Mouse (Mus musculus) liver, embryonic 11.5 days (tissue): ENCODE measurements at regions not wholly inside any gene's neighbourhood (a gene's known extent, or its start where the extent isn't known, plus 50 kb on each side); places are given as distances from the start of the nearest gene placed in this dataset.

Experiments used
- ATAC-seq: fragments of 200-750 bp; cut with Nextera tagmentation; replicated peaks from 2 replicates; pipeline ENCODE4 v1.8.0; 2017; ENCODE audit warnings: moderate number of reproducible peaks, mild to moderate bottlenecking, moderate TSS enrichment, moderate library complexity; ENCODE audit not compliant: low FRiP score
- DNase-seq: peaks from one replicate; pipeline ENCODE4 v3.0.0-alpha.2; 2017; ENCODE audit warnings: low spot score
- H3K27ac ChIP-seq: fragments of 300-500 bp; sonication (generic); 2 replicates; pipeline ENCODE4 v1.5.1; 2014; ENCODE audit warnings: mild to moderate bottlenecking, low read depth, low read length, control low read depth
- H3K27me3 ChIP-seq: fragments of 300-500 bp; sonication (generic); replicated peaks from 2 replicates; pipeline ENCODE4 v1.6.1; 2014; ENCODE audit warnings: low read length, mixed read lengths; ENCODE audit not compliant: control insufficient read depth, insufficient read depth
- H3K36me3 ChIP-seq: fragments of 300-500 bp; sonication (generic); 2 replicates; pipeline ENCODE4 v1.6.1; 2014; ENCODE audit warnings: mild to moderate bottlenecking, low read length, moderate library complexity, mixed read lengths; ENCODE audit not compliant: control insufficient read depth, insufficient read depth
- H3K4me1 ChIP-seq: fragments of 300-500 bp; sonication (generic); replicated peaks from 2 replicates; pipeline ENCODE4 v1.6.1; 2014; ENCODE audit warnings: low read length, mixed read lengths; ENCODE audit not compliant: control insufficient read depth, insufficient read depth
- H3K4me2 ChIP-seq: fragments of 300-500 bp; sonication (generic); 2 replicates; pipeline ENCODE4 v1.6.1; 2014; ENCODE audit warnings: mild to moderate bottlenecking, control low read depth, moderate library complexity
- H3K4me3 ChIP-seq: fragments of 300-500 bp; sonication (generic); 2 replicates; pipeline ENCODE4 v1.5.1; 2014; ENCODE audit warnings: low read depth, low read length, control low read depth
- H3K9ac ChIP-seq: fragments of 300-500 bp; sonication (generic); 2 replicates; pipeline ENCODE4 v1.6.1; 2014; ENCODE audit warnings: low read depth, low read length, control low read depth
- H3K9me3 ChIP-seq: fragments of 300-500 bp; sonication (generic); 2 replicates; pipeline ENCODE4 v1.6.1; 2016; ENCODE audit warnings: low read length, inconsistent platforms, mixed read lengths; ENCODE audit not compliant: control insufficient read depth
- WGBS: fragments of 180-500 bp; shearing (Covaris S2); extraction: QIAGEN DNeasy Blood & Tissue Kit; methylation state at CpG from one replicate; pipeline ENCODE4 v1.1.7; 2014; 5-methylcytosine and 5-hydroxymethylcytosine counted together

DNA sequence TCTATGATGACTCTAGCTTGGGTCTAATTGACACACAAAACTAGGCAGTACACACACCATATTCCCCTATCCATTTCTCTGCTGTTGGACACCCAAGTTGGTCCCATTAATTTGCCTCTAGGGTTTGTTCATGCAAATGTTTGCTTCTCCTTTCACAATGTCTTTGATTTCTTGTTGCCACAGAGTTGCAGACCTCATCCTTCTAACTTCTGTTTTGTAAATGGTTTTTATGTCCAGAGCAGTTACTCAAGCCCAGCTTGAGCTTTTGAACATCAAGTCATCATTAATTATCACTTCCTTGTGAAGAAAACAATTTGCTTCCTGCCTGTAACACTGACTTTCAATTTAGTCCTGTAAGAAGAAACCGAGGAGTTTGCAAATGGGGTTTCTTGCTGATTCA, 122.6 kb upstream of the Egfl6 start:
- DNase-seq (no peak), ATAC-seq (no peak)
- H3K27me3 ChIP-seq = no peaks in the 10 kb centered on the region; the same call in 1 of the 2 replicates
- no peaks in the 10 kb centered on the region for H3K36me3 ChIP-seq
- no peak overlapping the region for H3K4me3 ChIP-seq
- no peak overlapping the region for H3K27ac ChIP-seq
- H3K4me2 ChIP-seq = no peak overlapping the region
- H3K9me3 ChIP-seq = no peaks in the 10 kb centered on the region
- no peak overlapping the region for H3K9ac ChIP-seq
- no peaks in the 10 kb centered on the region for H3K4me1 ChIP-seq
- WGBS = 66% methylated on average over 1 of the region's 1 CpGs

DNA sequence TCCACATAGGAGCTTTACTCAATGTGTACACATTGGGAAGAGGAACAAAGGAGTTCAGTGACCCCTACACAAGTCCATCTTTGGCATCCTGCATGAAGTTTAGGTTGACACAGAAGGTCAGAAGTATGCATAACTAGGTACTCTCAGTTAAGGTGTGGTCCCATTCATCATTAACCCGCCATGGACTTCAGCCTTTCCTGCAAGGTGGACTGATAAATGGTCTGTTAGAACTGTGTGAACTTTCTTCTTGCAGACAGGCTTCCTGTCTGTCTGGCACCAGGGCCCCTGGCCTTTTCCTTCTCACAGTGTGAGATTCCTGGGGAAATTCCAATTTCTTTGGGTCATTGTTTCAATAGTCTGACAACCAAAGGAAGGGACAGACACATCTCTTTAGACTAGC, 121.5 kb upstream of the Egfl6 start:
- Histone ChIP-seq H3K4me1 (no peaks in the 10 kb centered on the region), H3K36me3 (no peaks in the 10 kb centered on the region), H3K27ac (no peak overlapping the region), H3K9me3 (no peaks in the 10 kb centered on the region), H3K4me2 (no peak overlapping the region), H3K4me3 (no peak overlapping the region), H3K9ac (no peak overlapping the region), H3K27me3 (no peaks in the 10 kb centered on the region; the same call in 1 of the 2 replicates)
- 48% methylated on average over 1 of the region's 1 CpGs for WGBS
- ATAC-seq (no peak), DNase-seq (no peak)

DNA sequence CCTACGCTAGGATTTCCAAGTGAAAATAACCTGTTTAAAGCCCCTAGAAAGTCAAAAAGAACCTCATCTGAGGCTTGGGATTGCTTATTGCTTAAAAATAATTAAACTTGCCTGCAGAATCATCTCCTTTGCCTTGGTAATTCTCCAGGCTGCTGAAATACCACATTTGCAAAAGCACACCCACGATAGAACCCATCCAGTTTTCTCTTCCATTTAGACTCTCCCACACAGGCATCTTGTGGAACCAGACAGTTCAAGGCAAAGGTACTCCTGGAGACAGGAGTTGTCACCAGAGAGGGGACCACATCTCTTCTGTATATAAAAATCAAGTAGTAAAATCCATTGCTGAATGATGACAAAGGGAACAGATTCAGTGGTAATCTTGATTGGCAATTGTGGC, 118.8 kb upstream of the Egfl6 start:
- H3K9me3 ChIP-seq = no peaks in the 10 kb centered on the region
- DNase-seq (no peak), ATAC-seq (no peak)
- no peak overlapping the region for H3K4me2 ChIP-seq
- H3K4me3 ChIP-seq = no peak overlapping the region
- no peak overlapping the region for H3K27ac ChIP-seq
- WGBS = 89% methylated on average over 2 of the region's 2 CpGs
- no peaks in the 10 kb centered on the region; the same call in 1 of the 2 replicates for H3K27me3 ChIP-seq
- H3K36me3 ChIP-seq = no peaks in the 10 kb centered on the region
- H3K4me1 ChIP-seq = no peaks in the 10 kb centered on the region
- no peak overlapping the region for H3K9ac ChIP-seq

DNA sequence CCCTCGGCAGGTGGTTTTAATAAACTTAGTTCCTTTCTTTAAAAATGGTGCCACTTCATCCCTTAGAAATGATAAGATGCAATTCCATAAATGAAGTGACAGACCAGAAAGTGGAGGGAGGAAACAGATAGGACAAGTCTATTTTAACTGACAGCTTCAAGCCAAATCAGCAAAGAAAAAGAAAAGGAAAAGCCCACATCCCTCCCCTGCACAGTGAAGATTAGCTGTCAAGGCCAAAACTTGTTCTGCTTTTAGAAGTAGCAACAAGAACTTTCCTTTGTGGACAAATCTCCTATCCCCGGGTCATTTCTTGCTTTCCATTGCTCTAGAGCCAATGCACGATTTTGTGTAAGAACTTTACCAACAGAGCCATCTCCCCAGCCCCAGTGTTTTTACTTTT, 108.7 kb upstream of the Egfl6 start:
- no peak overlapping the region for H3K4me2 ChIP-seq
- DNase-seq (no peak), ATAC-seq (no peak)
- H3K4me1 ChIP-seq = no peaks in the 10 kb centered on the region
- no peak overlapping the region for H3K27ac ChIP-seq
- H3K36me3 ChIP-seq = no peaks in the 10 kb centered on the region
- no peak overlapping the region for H3K4me3 ChIP-seq
- WGBS = 50% methylated on average over 3 of the region's 3 CpGs
- H3K9me3 ChIP-seq = no peaks in the 10 kb centered on the region
- H3K27me3 ChIP-seq = no peaks in the 10 kb centered on the region; the same call in 1 of the 2 replicates
- H3K9ac ChIP-seq = no peak overlapping the region

DNA sequence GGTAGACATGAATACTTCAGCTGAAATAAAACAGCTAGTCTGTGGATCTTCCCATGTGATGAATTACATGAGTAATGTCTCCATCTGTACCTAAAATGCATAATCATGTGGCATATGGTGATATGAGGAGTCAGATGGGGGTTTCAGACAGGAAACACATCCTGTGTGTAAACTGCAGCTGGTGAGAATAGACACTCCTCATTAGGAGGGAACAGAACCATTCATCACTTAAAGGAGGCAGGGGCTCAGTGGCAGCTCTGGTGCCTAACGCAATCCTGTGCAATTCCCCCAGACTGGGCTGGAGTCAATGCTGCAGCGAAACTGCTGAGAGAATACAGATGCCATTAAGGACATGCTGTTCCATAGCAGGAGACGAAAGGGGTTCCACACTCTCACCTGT, 103.3 kb upstream of the Egfl6 start:
- 66% methylated on average over 3 of the region's 3 CpGs for WGBS
- no peaks in the 10 kb centered on the region for H3K4me1 ChIP-seq
- ATAC-seq (no peak), DNase-seq (no peak)
- no peaks in the 10 kb centered on the region for H3K9me3 ChIP-seq
- no peaks in the 10 kb centered on the region for H3K36me3 ChIP-seq
- no peak overlapping the region for H3K4me3 ChIP-seq
- no peak overlapping the region for H3K4me2 ChIP-seq
- H3K27me3 ChIP-seq = no peaks in the 10 kb centered on the region; the same call in 1 of the 2 replicates
- no peak overlapping the region for H3K27ac ChIP-seq
- no peak overlapping the region for H3K9ac ChIP-seq

DNA sequence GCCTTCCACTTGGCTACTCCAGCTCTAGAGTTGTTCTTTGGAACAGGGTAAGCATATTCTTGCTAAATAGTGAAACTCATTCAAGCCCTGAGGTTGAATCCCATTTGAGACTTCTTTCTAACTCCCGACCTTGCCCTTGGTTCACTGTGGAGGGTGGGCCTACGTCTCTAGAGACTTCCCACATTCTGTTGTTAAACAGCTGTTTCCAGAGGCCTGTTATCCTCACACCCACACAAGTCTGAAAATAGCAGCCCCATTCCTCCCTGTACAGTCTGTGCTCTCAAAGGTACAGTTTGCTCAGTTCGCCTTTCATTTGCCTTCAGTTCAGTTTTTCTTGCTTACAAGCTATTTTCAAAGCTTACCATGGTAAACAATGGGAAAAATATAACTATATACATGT, 87.9 kb upstream of the Egfl6 start:
- Histone ChIP-seq H3K27me3 (peaks cover 9% of the 10 kb centered on the region; the same call in 1 of the 2 replicates), H3K36me3 (no peaks in the 10 kb centered on the region), H3K4me1 (no peaks in the 10 kb centered on the region), H3K27ac (no peak overlapping the region), H3K4me2 (no peak overlapping the region), H3K9ac (no peak overlapping the region), H3K4me3 (no peak overlapping the region), H3K9me3 (no peaks in the 10 kb centered on the region)
- ATAC-seq (no peak), DNase-seq (no peak)
- WGBS = 71% methylated on average over 3 of the region's 3 CpGs

DNA sequence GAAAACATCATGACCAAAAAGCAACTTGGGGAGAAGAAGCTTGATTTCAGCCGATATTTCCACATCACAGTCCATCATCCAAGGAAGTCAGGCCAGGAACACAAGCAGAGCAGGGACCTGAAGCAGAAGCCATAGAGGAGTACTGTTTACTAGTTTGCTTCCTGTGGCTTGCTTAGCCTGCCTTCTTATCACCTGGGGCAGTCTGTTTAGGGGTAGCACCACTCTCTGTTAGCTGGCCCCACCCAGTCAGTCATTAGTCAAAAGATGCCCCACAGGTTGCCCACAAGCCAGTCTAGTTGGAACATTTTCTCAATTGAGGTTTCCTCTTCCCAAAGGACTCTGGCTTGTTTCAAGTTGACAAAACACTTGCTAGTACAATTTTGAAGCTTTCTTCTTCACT, 87.1 kb upstream of the Egfl6 start:
- H3K27me3 ChIP-seq = peaks cover 10% of the 10 kb centered on the region; the same call in 1 of the 2 replicates
- H3K4me1 ChIP-seq = no peaks in the 10 kb centered on the region
- H3K27ac ChIP-seq = no peak overlapping the region
- DNase-seq = no peak
- ATAC-seq = peak; percentile 64
- H3K4me3 ChIP-seq = no peak overlapping the region
- H3K9me3 ChIP-seq = no peaks in the 10 kb centered on the region
- 84% methylated on average over 1 of the region's 1 CpGs for WGBS
- no peaks in the 10 kb centered on the region for H3K36me3 ChIP-seq
- H3K9ac ChIP-seq = no peak overlapping the region
- H3K4me2 ChIP-seq = no peak overlapping the region

DNA sequence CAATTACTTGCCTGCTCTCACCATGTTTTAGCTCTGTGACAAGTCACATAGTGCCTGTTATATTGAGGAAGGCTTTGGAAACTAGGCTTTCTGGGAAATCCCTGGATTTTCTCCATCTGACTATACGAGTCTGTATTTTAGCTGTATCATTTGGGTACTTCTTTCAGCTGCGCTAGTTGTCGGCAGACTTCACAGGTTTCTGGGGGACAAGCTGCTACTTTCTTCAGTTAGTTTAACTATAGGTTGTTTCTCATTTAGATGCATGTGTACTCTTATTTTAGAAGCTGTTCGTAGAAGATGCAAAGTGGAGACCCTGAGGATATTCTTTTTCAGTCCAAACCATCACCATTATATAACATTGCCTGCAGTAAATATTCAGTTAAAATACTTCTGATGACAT, 86.3 kb upstream of the Egfl6 start:
- Histone ChIP-seq H3K4me1 (no peaks in the 10 kb centered on the region), H3K4me3 (no peak overlapping the region), H3K27me3 (peaks cover 9% of the 10 kb centered on the region), H3K9ac (no peak overlapping the region), H3K4me2 (no peak overlapping the region), H3K36me3 (no peaks in the 10 kb centered on the region), H3K27ac (no peak overlapping the region), H3K9me3 (no peaks in the 10 kb centered on the region)
- WGBS = 86% methylated on average over 4 of the region's 4 CpGs
- DNase-seq = no peak
- ATAC-seq = no peak

DNA sequence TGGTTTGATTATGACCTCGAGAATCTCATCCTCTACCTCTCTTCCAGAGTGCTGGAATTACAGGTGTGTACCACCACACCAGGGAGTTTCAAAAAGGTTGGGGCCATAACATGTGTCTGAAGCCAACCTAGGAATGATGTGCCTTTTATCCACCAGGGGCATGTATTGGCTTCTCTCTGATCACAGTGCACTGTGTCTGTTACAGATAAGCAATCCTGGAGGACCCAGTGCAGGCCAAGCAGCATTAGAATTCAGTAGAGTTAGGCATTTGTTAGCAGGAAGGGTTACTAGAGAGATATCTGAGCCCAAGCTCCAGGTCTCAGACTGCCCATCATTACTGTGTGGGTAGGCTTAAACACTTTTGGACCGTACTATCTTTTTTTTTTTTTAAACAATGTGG, 80.8 kb upstream of the Egfl6 start:
- peaks cover 13% of the 10 kb centered on the region for H3K27me3 ChIP-seq
- DNase-seq (no peak), ATAC-seq (0 out of 2 replicates have a peak, but pooled peaks have one; percentile 53)
- no peak overlapping the region for H3K27ac ChIP-seq
- H3K9me3 ChIP-seq = no peaks in the 10 kb centered on the region
- H3K4me1 ChIP-seq = no peaks in the 10 kb centered on the region
- H3K9ac ChIP-seq = no peak overlapping the region
- H3K36me3 ChIP-seq = no peaks in the 10 kb centered on the region
- WGBS = 62% methylated on average over 2 of the region's 2 CpGs
- no peak overlapping the region for H3K4me2 ChIP-seq
- no peak overlapping the region for H3K4me3 ChIP-seq
